9 mouse cellular contexts compared by ENCODE assay signal in genomic region chr12:89450667-89451298, GRCm38 (mm10).
DNase-seq lines count a peak whose midpoint lies in the region; ATAC-seq and TF ChIP-seq lines count a peak whose summit lies in the region.
"Had no signal": no experiment of that assay in that cellular context is flagged by ENCODE, and none has a peak within 500 bp of the region (broad histone marks: within the 10 kb centered on the region; RNA-seq: fewer than 3 reads in every experiment).

No protein-coding gene starts in this region.

- H3K4me2 ChIP-seq in midbrain, embryonic 11.5 days, result no peak overlapping the region
- no peak overlapping the region for H3K4me2 ChIP-seq in stomach, postnatal 0 days (replicated peaks; ENCODE audit: low read depth)
- H3K4me2 ChIP-seq: limb, embryonic 13.5 days had no signal

- H3K4me3 ChIP-seq in C2C12 (ENCODE audit: insufficient read depth, poor library complexity, severe bottlenecking), result no peak overlapping the region
- H3K4me3 ChIP-seq in midbrain, embryonic 11.5 days (ENCODE audit: low read depth, low read length), result no peak overlapping the region
- H3K4me3 ChIP-seq in stomach, postnatal 0 days (ENCODE audit: low read depth, low read length), result no peak overlapping the region
- H3K4me3 ChIP-seq: limb, embryonic 13.5 days had no signal

- no peaks in the 10 kb centered on the region for H3K36me3 ChIP-seq in C2C12 (ENCODE audit: control insufficient read depth, insufficient read depth)
- no peaks in the 10 kb centered on the region for H3K36me3 ChIP-seq in midbrain, embryonic 11.5 days (ENCODE audit: control insufficient read depth, insufficient read depth, low read length)
- H3K36me3 ChIP-seq in stomach, postnatal 0 days (ENCODE audit: control insufficient read depth, insufficient read depth, low read length), result no peaks in the 10 kb centered on the region
- H3K36me3 ChIP-seq: limb, embryonic 13.5 days had no signal

- H3K27ac ChIP-seq in midbrain, embryonic 11.5 days (ENCODE audit: low read depth, low read length), result no peak overlapping the region
- H3K27ac ChIP-seq in stomach, postnatal 0 days (replicated peaks), result no peak overlapping the region
- H3K27ac ChIP-seq: limb, embryonic 13.5 days had no signal

- intact Hi-C loops in gastrocnemius, postnatal 14 days (cut with DNase I; ENCODE audit: low total_unique reads), result no loop called here

- peak; percentile 83 for ATAC-seq in frontal cortex, adult (ENCODE audit: low TSS enrichment)
- peak; percentile 77 for ATAC-seq in midbrain, embryonic 11.5 days (ENCODE audit: low FRiP score)
- no peak for ATAC-seq in stomach, postnatal 0 days (ENCODE audit: low FRiP score, low TSS enrichment)

- H3K4me1 ChIP-seq in midbrain, embryonic 11.5 days (ENCODE audit: control insufficient read depth, insufficient read depth, low read length), result no peaks in the 10 kb centered on the region
- no peaks in the 10 kb centered on the region for H3K4me1 ChIP-seq in stomach, postnatal 0 days (replicated peaks; ENCODE audit: control insufficient read depth, insufficient read depth)
- H3K4me1 ChIP-seq: limb, embryonic 13.5 days had no signal

- DNase-seq in gastrocnemius, postnatal 14 days, result peak; percentile 3
- DNase-seq in gastrocnemius, adult 8-10 months (ENCODE audit: low spot score in 2 of 2), result no peak
- peak; percentile 16 for DNase-seq in cerebellum, adult 8-10 months
- DNase-seq in kidney, postnatal 4 days, result peak; percentile 27 to 51
- peak; percentile 86 for DNase-seq in midbrain, embryonic 11.5 days (ENCODE audit: low spot score, missing footprints)
- DNase-seq in stomach, postnatal 0 days (ENCODE audit: low spot score), result peak; percentile 26

- TF ChIP-seq CTCF in C2C12 (IDR thresholded peaks at IDR 0.05; ENCODE audit: control insufficient read depth, insufficient read depth, insufficient read length), result peak; percentile 22
- TF ChIP-seq CTCF in stomach, postnatal 0 days (IDR thresholded peaks at IDR 0.05; ENCODE audit: low read depth), result peak; percentile 78

- no peaks in the 10 kb centered on the region for H3K27me3 ChIP-seq in C2C12 (ENCODE audit: control insufficient read depth, insufficient read depth, insufficient read length)
- no peaks in the 10 kb centered on the region for H3K27me3 ChIP-seq in midbrain, embryonic 11.5 days (ENCODE audit: control insufficient read depth, insufficient read depth, low read length)
- H3K27me3 ChIP-seq in stomach, postnatal 0 days (ENCODE audit: control insufficient read depth, insufficient read depth, low read length), result no peaks in the 10 kb centered on the region
- H3K27me3 ChIP-seq: limb, embryonic 13.5 days had no signal

- no peaks in the 10 kb centered on the region for H3K79me3 ChIP-seq in C2C12 (ENCODE audit: low read depth)

- no peak for TF ChIP-seq EP300 in stomach, postnatal 0 days (optimal IDR thresholded peaks at IDR 0.05)

- H3K79me2 ChIP-seq in C2C12 (ENCODE audit: control insufficient read depth, insufficient read depth), result no peaks in the 10 kb centered on the region

- H3K9ac ChIP-seq in midbrain, embryonic 11.5 days (ENCODE audit: low read length), result no peak overlapping the region
- no peak overlapping the region for H3K9ac ChIP-seq in stomach, postnatal 0 days (ENCODE audit: low read length)
- H3K9ac ChIP-seq: limb, embryonic 13.5 days had no signal

- no peak overlapping the region for H3ac ChIP-seq in C2C12 (ENCODE audit: control insufficient read depth, insufficient read length, low read depth)

- no peaks in the 10 kb centered on the region for H3K9me3 ChIP-seq in midbrain, embryonic 11.5 days (ENCODE audit: control insufficient read depth, low read length)
- no peaks in the 10 kb centered on the region for H3K9me3 ChIP-seq in stomach, postnatal 0 days (ENCODE audit: control insufficient read depth, low read length)
- H3K9me3 ChIP-seq: limb, embryonic 13.5 days had no signal

- WGBS in midbrain, embryonic 11.5 days, result 3% methylated on average over 2 of the region's 2 CpGs
- 8% methylated on average over 2 of the region's 2 CpGs for WGBS in stomach, postnatal 0 days

TF ChIP-seq in C2C12, 6 proteins besides CTCF, POLR2A, EP300 and RAD21:
- no peak for TF ChIP-seq CEBPB (IDR thresholded peaks at IDR 0.05; ENCODE audit: low read depth)
- TF ChIP-seq MYOD1 (IDR thresholded peaks at IDR 0.05; ENCODE audit: control insufficient read depth, insufficient read length, low read depth), result no peak
- TF ChIP-seq FOSL1 (IDR thresholded peaks at IDR 0.05; ENCODE audit: insufficient read depth, low read length, poor library complexity, severe bottlenecking), result no peak
- no peak for TF ChIP-seq USF1 (IDR thresholded peaks at IDR 0.05; ENCODE audit: low read depth)
- TF ChIP-seq MYOG (IDR thresholded peaks at IDR 0.05; ENCODE audit: control insufficient read depth, extremely low read depth, insufficient read length), result no peak
- TF ChIP-seq MAX (IDR thresholded peaks at IDR 0.05), result no peak
TF ChIP-seq in C2C12: peak in this region for 0.

Comparison
In these comparisons a context has a peak if more than half of its experiments do, and no peak if none do; other contexts are left out.
1. DNase-seq: peak in gastrocnemius, postnatal 14 days (single experiment), cerebellum, adult 8-10 months (single experiment), kidney, postnatal 4 days (2 of 2), midbrain, embryonic 11.5 days (single experiment) and stomach, postnatal 0 days (single experiment); none in gastrocnemius, adult 8-10 months (0 of 2).